In the genomic region with DNA sequence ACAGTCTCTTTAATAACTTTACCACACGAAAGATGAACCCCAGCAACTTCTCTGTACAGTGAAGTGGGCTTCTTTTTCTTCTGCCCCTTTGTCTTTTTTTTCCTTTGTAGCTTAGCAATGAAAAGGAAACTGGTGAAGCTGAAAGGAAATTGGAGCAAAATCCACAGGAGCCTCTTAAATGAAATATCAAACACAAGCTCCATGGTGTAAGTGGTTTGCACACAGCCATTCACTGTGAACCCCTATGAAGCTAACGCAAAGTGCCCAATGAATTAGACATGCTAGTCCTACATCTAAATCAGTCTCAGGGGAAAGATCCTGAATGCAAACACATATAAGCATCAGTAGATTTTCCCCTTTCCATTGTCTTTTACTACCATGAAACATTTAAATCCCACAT, we compare ENCODE assay signal across 22 mouse cellular contexts.
DNase-seq lines count a peak whose midpoint lies in the region; ATAC-seq and TF ChIP-seq lines count a peak whose summit lies in the region.
"Had no signal": no experiment of that assay in that cellular context is flagged by ENCODE, and none has a peak within 500 bp of the region (broad histone marks: within the 10 kb centered on the region; RNA-seq: fewer than 3 reads in every experiment).

No protein-coding gene starts in this region.

- TF ChIP-seq CTCF in brain, embryonic 14.5 days (IDR thresholded peaks at IDR 0.05; ENCODE audit: borderline replicate concordance, extremely low read depth, insufficient read depth, insufficient read length), result no peak

- no peaks in the 10 kb centered on the region for H3K27me3 ChIP-seq in midbrain, embryonic 11.5 days (ENCODE audit: control insufficient read depth, insufficient read depth, low read length)
- H3K27me3 ChIP-seq in midbrain, embryonic 10.5 days (ENCODE audit: low read depth, poor library complexity, severe bottlenecking), result no peaks in the 10 kb centered on the region
- H3K27me3 ChIP-seq in midbrain, embryonic 14.5 days (ENCODE audit: control insufficient read depth, insufficient read depth, low read length), result no peaks in the 10 kb centered on the region
- H3K27me3 ChIP-seq in midbrain, embryonic 13.5 days, result peaks cover 4% of the 10 kb centered on the region
- no peaks in the 10 kb centered on the region for H3K27me3 ChIP-seq in embryonic facial prominence, embryonic 10.5 days (replicated peaks; ENCODE audit: low read depth, poor library complexity, severe bottlenecking)
- H3K27me3 ChIP-seq: embryonic facial prominence, embryonic 13.5 days; embryonic facial prominence, embryonic 15.5 days; forebrain, embryonic 12.5 days had no signal

- no peak overlapping the region for H3K4me2 ChIP-seq in midbrain, embryonic 11.5 days
- H3K4me2 ChIP-seq in midbrain, embryonic 14.5 days (ENCODE audit: low read length), result no peak overlapping the region
- H3K4me2 ChIP-seq in midbrain, embryonic 13.5 days (replicated peaks), result no peak overlapping the region
- H3K4me2 ChIP-seq: embryonic facial prominence, embryonic 13.5 days; embryonic facial prominence, embryonic 15.5 days; forebrain, embryonic 12.5 days had no signal

- no peak overlapping the region for H3K9ac ChIP-seq in midbrain, embryonic 11.5 days (ENCODE audit: low read length)
- H3K9ac ChIP-seq in midbrain, embryonic 14.5 days (replicated peaks; ENCODE audit: low read length), result no peak overlapping the region
- no peak overlapping the region for H3K9ac ChIP-seq in midbrain, embryonic 13.5 days (replicated peaks)
- H3K9ac ChIP-seq: embryonic facial prominence, embryonic 13.5 days; embryonic facial prominence, embryonic 15.5 days; forebrain, embryonic 12.5 days had no signal

- H3K9me3 ChIP-seq in midbrain, embryonic 11.5 days (ENCODE audit: control insufficient read depth, low read length), result no peaks in the 10 kb centered on the region
- no peaks in the 10 kb centered on the region for H3K9me3 ChIP-seq in midbrain, embryonic 10.5 days (replicated peaks)
- H3K9me3 ChIP-seq in midbrain, embryonic 14.5 days (ENCODE audit: control insufficient read depth, low read length), result no peaks in the 10 kb centered on the region
- no peaks in the 10 kb centered on the region for H3K9me3 ChIP-seq in midbrain, embryonic 13.5 days
- no peaks in the 10 kb centered on the region for H3K9me3 ChIP-seq in embryonic facial prominence, embryonic 10.5 days
- H3K9me3 ChIP-seq: embryonic facial prominence, embryonic 13.5 days; embryonic facial prominence, embryonic 15.5 days; forebrain, embryonic 10.5 days; forebrain, embryonic 12.5 days had no signal

- H3K4me1 ChIP-seq in midbrain, embryonic 11.5 days (ENCODE audit: control insufficient read depth, insufficient read depth, low read length), result no peaks in the 10 kb centered on the region
- no peaks in the 10 kb centered on the region for H3K4me1 ChIP-seq in midbrain, embryonic 10.5 days
- no peaks in the 10 kb centered on the region for H3K4me1 ChIP-seq in midbrain, embryonic 14.5 days (ENCODE audit: control insufficient read depth, insufficient read depth, low read length)
- no peaks in the 10 kb centered on the region for H3K4me1 ChIP-seq in midbrain, embryonic 13.5 days (replicated peaks)
- no peaks in the 10 kb centered on the region for H3K4me1 ChIP-seq in embryonic facial prominence, embryonic 10.5 days
- H3K4me1 ChIP-seq: embryonic facial prominence, embryonic 13.5 days; embryonic facial prominence, embryonic 15.5 days; forebrain, embryonic 10.5 days had no signal

- DNase-seq in midbrain, embryonic 11.5 days (ENCODE audit: low spot score, missing footprints), result no peak
- no peak for DNase-seq in midbrain, embryonic 10.5 days (ENCODE audit: low spot score)
- peak; percentile 19 for DNase-seq in midbrain, embryonic 14.5 days
- DNase-seq in brain, embryonic 14.5 days (ENCODE audit: low read depth), result peak; percentile 59
- peak; percentile 1 for DNase-seq in retina, embryonic 14.5 days (ENCODE audit: low spot score)
- no peak for DNase-seq in embryonic facial prominence, embryonic 10.5 days (ENCODE audit: low spot score)
- no peak for DNase-seq in spleen, postnatal 14 days (ENCODE audit: low spot score in 2 of 2)
- DNase-seq: adrenal gland, adult 2 months; adrenal gland, postnatal 10 days; adrenal gland, postnatal 25 days; cerebellum, adult 11-12 months; cerebellum, adult 2 months; cerebellum, adult 9-10 months; cerebellum, postnatal 10 days; cerebellum, postnatal 25 days had no signal

- no peak for TF ChIP-seq POLR2A in brain, embryonic 14.5 days (IDR thresholded peaks at IDR 0.05; ENCODE audit: borderline replicate concordance, extremely low read depth, insufficient read depth, insufficient read length, poor library complexity, severe bottlenecking)

- WGBS in midbrain, embryonic 11.5 days, result 35% methylated on average over 2 of the region's 2 CpGs
- WGBS in midbrain, embryonic 10.5 days, result 59% methylated on average over 2 of the region's 2 CpGs
- 10% methylated on average over 2 of the region's 2 CpGs for WGBS in midbrain, embryonic 14.5 days
- 20% methylated on average over 2 of the region's 2 CpGs for WGBS in midbrain, embryonic 13.5 days
- 69% methylated on average over 2 of the region's 2 CpGs for WGBS in embryonic facial prominence, embryonic 10.5 days

- no peak overlapping the region for H3K4me3 ChIP-seq in midbrain, embryonic 11.5 days (ENCODE audit: low read depth, low read length)
- no peak overlapping the region for H3K4me3 ChIP-seq in midbrain, embryonic 10.5 days
- H3K4me3 ChIP-seq in midbrain, embryonic 14.5 days (replicated peaks; ENCODE audit: low read depth, low read length), result no peak overlapping the region
- H3K4me3 ChIP-seq in midbrain, embryonic 13.5 days (replicated peaks), result no peak overlapping the region
- no peak overlapping the region for H3K4me3 ChIP-seq in embryonic facial prominence, embryonic 10.5 days
- H3K4me3 ChIP-seq: embryonic facial prominence, embryonic 13.5 days; embryonic facial prominence, embryonic 15.5 days; erythroblast, embryonic 14.5 days; forebrain, embryonic 10.5 days; forebrain, embryonic 12.5 days had no signal

- H3K36me3 ChIP-seq in midbrain, embryonic 11.5 days (ENCODE audit: control insufficient read depth, insufficient read depth, low read length), result no peaks in the 10 kb centered on the region
- no peaks in the 10 kb centered on the region for H3K36me3 ChIP-seq in midbrain, embryonic 10.5 days
- H3K36me3 ChIP-seq in midbrain, embryonic 14.5 days (ENCODE audit: control insufficient read depth, insufficient read depth, low read length), result no peaks in the 10 kb centered on the region
- H3K36me3 ChIP-seq in midbrain, embryonic 13.5 days, result no peaks in the 10 kb centered on the region
- no peaks in the 10 kb centered on the region for H3K36me3 ChIP-seq in embryonic facial prominence, embryonic 10.5 days (replicated peaks)
- H3K36me3 ChIP-seq: embryonic facial prominence, embryonic 13.5 days; embryonic facial prominence, embryonic 15.5 days; forebrain, embryonic 10.5 days; forebrain, embryonic 12.5 days had no signal

- peak; percentile 70; the same call in 1 of the 2 replicates for ATAC-seq in midbrain, embryonic 11.5 days (ENCODE audit: low FRiP score)
- ATAC-seq in midbrain, embryonic 14.5 days (ENCODE audit: low FRiP score, low TSS enrichment), result no peak
- no peak for ATAC-seq in midbrain, embryonic 13.5 days
- ATAC-seq: forebrain, embryonic 16.5 days had no signal

- no peak overlapping the region for H3K27ac ChIP-seq in midbrain, embryonic 11.5 days (ENCODE audit: low read depth, low read length)
- H3K27ac ChIP-seq in midbrain, embryonic 10.5 days (replicated peaks), result no peak overlapping the region
- H3K27ac ChIP-seq in midbrain, embryonic 14.5 days (replicated peaks; ENCODE audit: low read depth, low read length), result no peak overlapping the region
- H3K27ac ChIP-seq in midbrain, embryonic 13.5 days, result no peak overlapping the region
- no peak overlapping the region for H3K27ac ChIP-seq in embryonic facial prominence, embryonic 10.5 days (replicated peaks)
- H3K27ac ChIP-seq: embryonic facial prominence, embryonic 13.5 days; embryonic facial prominence, embryonic 15.5 days; forebrain, embryonic 10.5 days; forebrain, embryonic 12.5 days had no signal

Comparison
In these comparisons a context has a peak if more than half of its experiments do, and no peak if none do; other contexts are left out.
1. DNase-seq: peak in midbrain, embryonic 14.5 days (single experiment), brain, embryonic 14.5 days (single experiment) and retina, embryonic 14.5 days (single experiment); none in midbrain, embryonic 11.5 days (single experiment), midbrain, embryonic 10.5 days (single experiment), embryonic facial prominence, embryonic 10.5 days (single experiment) and spleen, postnatal 14 days (0 of 2).